Mouse (Mus musculus) embryonic facial prominence, embryonic 15.5 days (tissue): ENCODE measurements around the gene Acan. TPM values are rescaled to one million over a fixed set of nuclear protein-coding genes. Genes with fewer than 3 reads are reported as not detected.

Experiments
- ATAC-seq: fragments of 200-750 bp; cut with Nextera tagmentation; 2 replicates; pipeline ENCODE4 v1.8.0; 2017; ENCODE audit warnings: low read depth, moderate TSS enrichment; ENCODE audit not compliant: insufficient number of reproducible peaks, low FRiP score, low TSS enrichment
- H3K27ac ChIP-seq: fragments of 300-500 bp; sonication (generic); replicated peaks from 2 replicates; pipeline ENCODE4 v1.5.1; 2015; ENCODE audit warnings: mild to moderate bottlenecking, inconsistent platforms
- H3K27me3 ChIP-seq: fragments of 300-500 bp; sonication (generic); 2 replicates; pipeline ENCODE4 v1.6.1; 2015; ENCODE audit warnings: inconsistent platforms
- H3K36me3 ChIP-seq: fragments of 300-500 bp; sonication (generic); 2 replicates; pipeline ENCODE4 v1.6.1; 2015; ENCODE audit warnings: mild to moderate bottlenecking, inconsistent platforms
- H3K4me1 ChIP-seq: fragments of 300-500 bp; sonication (generic); 2 replicates; pipeline ENCODE4 v1.6.1; 2015; ENCODE audit warnings: inconsistent platforms
- H3K4me2 ChIP-seq: fragments of 300-500 bp; sonication (generic); replicated peaks from 2 replicates; pipeline ENCODE4 v1.6.1; 2015; ENCODE audit warnings: mild to moderate bottlenecking, inconsistent platforms
- H3K4me3 ChIP-seq: fragments of 300-500 bp; sonication (generic); replicated peaks from 2 replicates; pipeline ENCODE4 v1.5.1; 2015; ENCODE audit warnings: mild to moderate bottlenecking, inconsistent platforms
- H3K9ac ChIP-seq: fragments of 300-500 bp; sonication (generic); 2 replicates; pipeline ENCODE4 v1.6.1; 2015; ENCODE audit warnings: inconsistent platforms
- H3K9me3 ChIP-seq: fragments of 300-500 bp; sonication (generic); replicated peaks from 2 replicates; pipeline ENCODE4 v1.6.1; 2016; ENCODE audit warnings: inconsistent platforms
- WGBS: fragments of 180-500 bp; shearing (Covaris S2); methylation state at CpG from one replicate; pipeline ENCODE4 v1.1.7; 2015; 5-methylcytosine and 5-hydroxymethylcytosine counted together
- polyA plus RNA-seq: library from polyadenylated mRNA; unstranded; fragments of >200 nt; fragmentation: Nextera tagmentation; extraction: Ambion mirVana; gene quantifications from 2 replicates; pipeline ENCODE4 v1.2.1, GENCODE M21; 2015

Gene Acan
- polyA plus RNA-seq, 1 experiment from 2014 or later: 26.3 TPM

DNA sequence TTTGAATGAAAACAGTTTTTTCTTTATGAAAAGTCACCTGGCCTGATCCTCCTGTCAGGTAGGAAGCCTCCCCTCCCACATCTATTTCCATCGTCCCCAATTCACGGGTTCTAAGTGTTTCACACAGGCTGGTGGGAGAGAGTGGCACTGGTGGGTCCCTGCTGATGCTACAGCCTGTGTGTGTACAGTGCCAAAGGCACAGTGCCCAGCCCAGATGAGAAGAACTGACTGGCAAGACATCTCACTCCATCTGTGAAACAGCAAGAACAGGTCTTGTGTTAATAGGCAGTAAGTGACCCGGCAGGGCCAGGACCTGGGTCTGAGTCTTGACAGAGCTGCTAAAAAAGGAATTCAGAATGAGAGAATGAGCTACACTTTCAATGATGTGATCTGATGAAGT lies 25.9 kb downstream of the Acan start:
- 54% methylated on average over 3 of the region's 3 CpGs for WGBS
- no peak overlapping the region for H3K27ac ChIP-seq

GRCm38 (mm10) chr7:79080572-79081399 lies 27.5 kb downstream of the Acan start:
- ATAC-seq: peak; percentile 73
- H3K27me3 ChIP-seq: no peaks in the 10 kb centered on the region
- no peaks in the 10 kb centered on the region for H3K36me3 ChIP-seq
- H3K9me3 ChIP-seq: no peaks in the 10 kb centered on the region
- H3K4me1 ChIP-seq: 0 out of 2 replicates have a peak, but pooled peaks cover 4% of the 10 kb centered on the region
- no peak overlapping the region for H3K4me3 ChIP-seq
- H3K9ac ChIP-seq: no peak overlapping the region
- no peak overlapping the region for H3K4me2 ChIP-seq
- H3K27ac ChIP-seq: 0 out of 2 replicates have a peak overlapping the region, but pooled peaks have one; percentile 11
- 20% methylated on average over 7 of the region's 7 CpGs for WGBS

More for the DNA sequence above, 25.9 kb downstream of the Acan start:
- no peak overlapping the region for H3K9ac ChIP-seq
- no peak for ATAC-seq
- H3K9me3 ChIP-seq: no peaks in the 10 kb centered on the region
- no peaks in the 10 kb centered on the region for H3K27me3 ChIP-seq
- H3K4me2 ChIP-seq: no peak overlapping the region
- no peak overlapping the region for H3K4me3 ChIP-seq
- H3K36me3 ChIP-seq: no peaks in the 10 kb centered on the region
- 0 out of 2 replicates have a peak, but pooled peaks cover 4% of the 10 kb centered on the region for H3K4me1 ChIP-seq

GRCm38 (mm10) chr7:79089111-79089510 lies 35.8 kb downstream of the Acan start:
- Histone ChIP-seq H3K36me3 (no peaks in the 10 kb centered on the region), H3K4me3 (no peak overlapping the region), H3K4me1 (no peaks in the 10 kb centered on the region), H3K9me3 (no peaks in the 10 kb centered on the region), H3K4me2 (no peak overlapping the region), H3K27ac (no peak overlapping the region), H3K27me3 (no peaks in the 10 kb centered on the region), H3K9ac (no peak overlapping the region)
- 69% methylated on average over 4 of the region's 4 CpGs for WGBS
- no peak for ATAC-seq

DNA sequence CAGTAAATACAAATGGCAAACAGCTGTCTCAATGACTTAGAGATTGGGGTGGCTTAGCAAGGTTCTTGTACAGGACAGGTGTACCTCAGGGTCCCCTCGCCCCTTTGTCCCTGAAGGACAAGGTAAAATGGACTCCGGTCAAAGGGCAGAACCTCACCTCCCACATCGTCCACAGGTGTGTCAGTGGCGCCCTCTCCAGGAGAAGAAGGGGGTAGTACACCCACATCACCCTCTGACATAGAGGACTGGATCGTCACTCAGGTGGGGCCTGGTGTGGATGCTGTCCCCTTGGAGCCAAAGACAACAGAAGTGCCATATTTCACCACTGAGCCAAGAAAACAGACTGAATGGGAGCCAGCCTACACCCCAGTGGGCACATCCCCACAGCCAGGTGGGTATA lies 43.2 kb downstream of the Acan start:
- WGBS: 74% methylated on average over 5 of the region's 5 CpGs
- ATAC-seq: no peak
- Histone ChIP-seq H3K9ac (no peak overlapping the region), H3K4me2 (no peak overlapping the region), H3K36me3 (no peaks in the 10 kb centered on the region), H3K9me3 (no peaks in the 10 kb centered on the region), H3K27me3 (peaks cover 3% of the 10 kb centered on the region), H3K4me1 (no peaks in the 10 kb centered on the region), H3K4me3 (no peak overlapping the region), H3K27ac (no peak overlapping the region)

DNA sequence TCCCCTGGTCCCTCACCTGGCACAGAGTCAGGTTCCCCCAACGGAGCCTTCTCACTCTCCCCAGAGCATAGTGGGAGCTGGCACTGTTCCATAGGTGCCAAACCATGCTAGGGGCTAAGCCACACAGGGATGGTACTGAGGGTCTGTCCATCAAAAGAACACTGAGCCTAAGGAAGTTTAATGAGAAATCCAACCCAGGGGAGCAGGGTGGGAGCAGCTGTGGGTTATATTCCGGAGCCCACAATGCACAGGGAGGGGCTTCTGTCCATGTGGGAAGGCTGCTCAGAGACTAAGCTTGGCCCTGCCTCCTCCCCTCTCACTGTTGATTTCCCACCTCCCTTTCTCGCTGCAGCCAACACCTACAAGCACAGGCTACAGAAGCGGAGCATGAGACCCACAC lies 60.6 kb downstream of the Acan start:
- 34% methylated on average over 4 of the region's 4 CpGs for WGBS
- Histone ChIP-seq H3K36me3 (no peaks in the 10 kb centered on the region), H3K27ac (no peak overlapping the region), H3K9ac (no peak overlapping the region), H3K4me1 (0 out of 2 replicates have a peak, but pooled peaks cover 6% of the 10 kb centered on the region), H3K4me3 (no peak overlapping the region), H3K27me3 (no peaks in the 10 kb centered on the region), H3K9me3 (no peaks in the 10 kb centered on the region), H3K4me2 (no peak overlapping the region)
- ATAC-seq: peak; percentile 65

GRCm38 (mm10) chr7:79123465-79123864 lies 70.2 kb downstream of the Acan start:
- 72% methylated on average over 5 of the region's 5 CpGs for WGBS
- no peaks in the 10 kb centered on the region for H3K9me3 ChIP-seq
- ATAC-seq: no peak

GRCm38 (mm10) chr7:79129883-79130282 lies 76.6 kb downstream of the Acan start:
- Histone ChIP-seq H3K4me3 (peak overlapping the region; percentile 33), H3K4me2 (peak overlapping the region; percentile 46), H3K27me3 (peaks cover 12% of the 10 kb centered on the region; the same call in 1 of the 2 replicates), H3K9me3 (no peaks in the 10 kb centered on the region), H3K9ac (no peak overlapping the region), H3K4me1 (peaks cover 32% of the 10 kb centered on the region), H3K36me3 (0 out of 2 replicates have a peak, but pooled peaks cover 12% of the 10 kb centered on the region), H3K27ac (no peak overlapping the region)
- 28% methylated on average over 8 of the region's 8 CpGs for WGBS
- no peak for ATAC-seq

More at GRCm38 (mm10) chr7:79123465-79123864, 70.2 kb downstream of the Acan start:
- Histone ChIP-seq H3K4me3 (no peak overlapping the region), H3K4me1 (0 out of 2 replicates have a peak, but pooled peaks cover 3% of the 10 kb centered on the region), H3K4me2 (no peak overlapping the region), H3K9ac (no peak overlapping the region), H3K36me3 (no peaks in the 10 kb centered on the region), H3K27ac (no peak overlapping the region), H3K27me3 (no peaks in the 10 kb centered on the region)

DNA sequence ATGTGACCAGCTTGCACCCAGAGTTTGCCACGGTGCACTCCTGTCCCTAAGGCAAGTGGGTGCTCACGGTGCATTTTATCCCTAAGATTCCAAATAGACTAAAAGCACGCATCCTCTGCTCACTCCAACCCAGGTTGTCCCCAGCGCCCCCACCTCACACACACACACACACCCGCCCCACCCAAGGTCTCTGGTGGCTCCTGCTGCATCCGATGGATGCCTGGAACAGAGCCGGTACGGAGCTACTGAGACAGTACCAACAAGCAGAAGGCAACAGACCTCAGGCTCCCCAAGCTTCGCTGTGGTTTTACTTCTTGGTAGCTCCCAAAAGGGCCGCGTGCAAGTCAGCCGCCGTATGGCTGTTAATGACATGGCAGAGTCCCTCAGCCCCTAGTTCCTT lies 77.1 kb downstream of the Acan start:
- Histone ChIP-seq H3K9me3 (no peaks in the 10 kb centered on the region), H3K27me3 (peaks cover 12% of the 10 kb centered on the region; the same call in 1 of the 2 replicates), H3K4me2 (peak overlapping the region; percentile 46), H3K36me3 (peaks cover 16% of the 10 kb centered on the region), H3K27ac (no peak overlapping the region), H3K9ac (no peak overlapping the region), H3K4me1 (peaks cover 32% of the 10 kb centered on the region), H3K4me3 (peak overlapping the region; percentile 33)
- 0 out of 2 replicates have a peak, but pooled peaks have one; percentile 24 for ATAC-seq
- WGBS: 16% methylated on average over 13 of the region's 13 CpGs

DNA sequence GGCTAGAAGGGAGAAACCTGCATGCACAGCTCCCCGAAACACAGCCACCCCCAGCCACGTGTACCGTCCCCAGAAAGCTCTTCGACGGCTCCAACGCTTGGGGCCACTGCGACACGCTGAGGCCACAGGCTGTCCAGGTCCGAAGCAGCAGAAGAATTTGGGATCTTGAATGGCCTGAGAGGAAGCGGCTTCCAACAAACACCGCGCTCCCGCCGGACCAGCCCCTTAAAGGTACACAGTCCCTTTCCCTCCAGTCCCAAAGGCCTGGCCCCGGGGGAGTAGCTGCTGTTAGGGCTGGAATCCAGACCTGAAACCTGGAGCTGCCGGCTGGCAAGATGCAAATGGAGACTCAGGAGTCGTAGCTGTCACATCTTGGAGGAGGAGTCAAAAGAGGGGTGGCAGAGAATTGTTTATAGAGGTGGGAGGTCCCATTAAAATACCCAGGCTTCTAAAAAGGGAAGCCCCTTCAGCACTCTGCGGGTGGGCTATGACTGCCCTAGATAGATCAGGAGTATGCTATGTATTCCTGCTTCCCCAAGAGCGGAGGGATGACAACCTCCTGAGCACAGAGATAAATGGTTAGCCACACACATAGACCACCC lies 77.7 kb downstream of the Acan start, which contains the start of gene Hapln3:
TSS of gene Hapln3 (minus strand) at position 176 of the 602 bp plus-strand sequence.
- H3K4me2 ChIP-seq: peak within 1 kb of the TSS; percentile 46
- H3K4me1 ChIP-seq: peaks cover 29% of the 10 kb centered on the region
- peak within 1 kb of the TSS; percentile 33 for H3K4me3 ChIP-seq
- H3K36me3 ChIP-seq: peaks cover 21% of the 10 kb centered on the region
- H3K9ac ChIP-seq: 0 out of 2 replicates have a peak within 1 kb of the TSS, but pooled peaks have one; percentile 2
- 0 out of 2 replicates have a peak within 1 kb of the TSS, but pooled peaks have one; percentile 13 for H3K27ac ChIP-seq
- ATAC-seq: no peak
- peaks cover 12% of the 10 kb centered on the region; the same call in 1 of the 2 replicates for H3K27me3 ChIP-seq
- no peaks in the 10 kb centered on the region for H3K9me3 ChIP-seq
- WGBS: 5% methylated on average over 19 of the region's 19 CpGs

DNA sequence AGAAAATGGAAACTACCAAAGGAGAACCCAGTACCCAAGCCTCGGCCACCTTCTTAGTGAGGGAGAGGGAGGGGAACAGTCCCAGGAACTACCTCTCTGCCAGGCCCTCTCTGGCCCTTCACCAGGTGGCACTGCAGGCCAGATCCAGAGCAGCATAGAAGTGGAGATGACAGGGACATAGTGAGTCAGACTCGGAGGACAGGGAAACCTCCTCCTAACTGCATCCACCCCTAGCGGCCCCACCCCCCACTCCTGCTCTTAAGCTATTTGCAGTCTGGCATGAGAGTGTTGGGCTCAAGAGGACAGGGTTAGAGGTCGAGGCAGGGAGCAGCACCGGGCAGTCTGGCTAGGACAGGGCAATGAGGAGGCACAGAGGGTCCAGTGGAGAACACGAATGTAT lies 80.1 kb downstream of the Acan start:
- 39% methylated on average over 6 of the region's 6 CpGs for WGBS
- Histone ChIP-seq H3K4me2 (no peak overlapping the region), H3K9ac (no peak overlapping the region), H3K36me3 (peaks cover 32% of the 10 kb centered on the region), H3K4me3 (no peak overlapping the region), H3K4me1 (peaks cover 29% of the 10 kb centered on the region), H3K27ac (no peak overlapping the region), H3K27me3 (peaks cover 12% of the 10 kb centered on the region; the same call in 1 of the 2 replicates), H3K9me3 (no peaks in the 10 kb centered on the region)
- no peak for ATAC-seq

- WGBS: 62% methylated on average over 6 of the region's 6 CpGs
- Histone ChIP-seq H3K4me2 (no peak overlapping the region), H3K4me1 (0 out of 2 replicates have a peak, but pooled peaks cover 4% of the 10 kb centered on the region), H3K4me3 (no peak overlapping the region), H3K27me3 (no peaks in the 10 kb centered on the region), H3K27ac (no peak overlapping the region), H3K9ac (no peak overlapping the region), H3K36me3 (peaks cover 56% of the 10 kb centered on the region), H3K9me3 (no peaks in the 10 kb centered on the region)
- ATAC-seq: no peak
Observed at GRCm38 (mm10) chr7:79139328-79139824, 86.1 kb downstream of the Acan start.
